Mouse (Mus musculus): ENCODE results near the gene Ski.

Gene Ski

GRCm38 (mm10) chr4:155173822-155174785 lies 48.3 kb downstream of the Ski start:
- no peak for DNase-seq

- peak; percentile 96 to 97 for DNase-seq
These were observed 49.2 kb downstream of the Ski start for GRCm38 (mm10) chr4:155172909-155173821.

- DNase-seq: no peak
These were observed 50.3 kb downstream of the Ski start for GRCm38 (mm10) chr4:155171961-155172533.

DNA sequence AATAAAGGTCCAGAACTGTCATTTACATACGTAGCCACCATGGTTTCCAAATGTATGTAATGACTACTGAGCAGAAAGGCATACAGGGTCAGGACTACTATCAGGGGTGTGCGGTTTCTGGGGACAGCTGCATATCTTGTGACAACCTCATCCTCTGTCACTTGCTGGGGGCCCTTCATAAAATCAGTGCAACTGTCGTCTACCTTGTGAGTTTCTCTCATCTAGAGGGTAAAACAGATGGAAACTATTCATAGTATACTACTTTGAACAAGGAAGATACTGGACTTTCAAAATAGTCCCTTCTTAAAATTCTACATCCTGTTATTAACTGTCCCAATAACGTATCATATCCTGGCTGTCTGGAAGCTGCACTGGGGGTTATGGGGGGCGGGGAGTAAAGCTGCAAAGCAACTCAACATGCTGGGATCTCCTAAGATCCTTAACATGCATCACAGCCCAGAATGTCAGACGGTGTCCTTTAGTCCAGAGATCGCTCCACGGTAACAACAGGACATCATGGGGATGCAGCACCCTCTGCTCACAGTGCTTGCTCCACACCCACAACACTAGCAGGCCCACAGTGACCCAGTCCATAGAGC lies 51.7 kb downstream of the Ski start:
- no peak for DNase-seq

GRCm38 (mm10) chr4:155168835-155169252 lies 53.5 kb downstream of the Ski start:
- no peak for DNase-seq

- DNase-seq: no peak
These were observed 56.5 kb downstream of the Ski start for GRCm38 (mm10) chr4:155165861-155166260.

GRCm38 (mm10) chr4:155164550-155164949 lies 57.8 kb downstream of the Ski start:
- DNase-seq: peak; percentile 87 to 91

DNA sequence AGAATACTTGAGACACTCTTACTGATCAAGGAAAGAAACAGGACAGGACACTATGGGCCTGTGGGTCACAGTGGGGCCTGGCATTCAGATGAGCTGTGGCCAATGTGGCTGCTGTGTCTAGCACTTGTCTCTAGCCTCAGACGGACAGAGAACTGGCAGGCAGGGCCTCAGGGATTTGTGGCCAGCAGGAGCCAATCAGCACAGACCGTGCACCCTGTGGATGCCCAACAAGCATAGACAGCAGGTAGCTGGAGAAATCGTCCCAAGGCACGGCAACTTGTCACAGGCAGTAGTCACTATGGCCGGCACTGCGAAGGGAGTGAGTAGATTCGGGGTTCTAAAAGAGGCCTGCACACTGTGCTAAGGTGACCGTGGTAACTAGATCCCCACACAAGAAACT lies 58.7 kb downstream of the Ski start:
- DNase-seq: no peak

DNA sequence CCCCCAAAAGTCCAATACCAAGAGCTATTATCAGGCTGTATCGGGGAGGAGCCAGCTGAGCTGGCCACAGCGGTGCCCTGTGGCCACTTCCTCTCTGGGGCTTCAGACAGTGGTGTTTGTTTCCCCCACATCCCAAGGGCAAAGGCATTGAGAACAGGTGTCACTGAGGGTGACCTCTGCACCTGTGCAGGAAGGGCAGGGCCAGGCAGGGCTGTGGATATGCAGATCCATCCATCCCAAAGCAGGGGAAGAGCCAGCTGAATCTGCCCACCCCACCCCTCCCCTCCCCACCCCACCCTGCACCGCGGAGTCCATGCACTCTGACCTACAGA lies 59.1 kb downstream of the Ski start:
- no peak for DNase-seq

DNA sequence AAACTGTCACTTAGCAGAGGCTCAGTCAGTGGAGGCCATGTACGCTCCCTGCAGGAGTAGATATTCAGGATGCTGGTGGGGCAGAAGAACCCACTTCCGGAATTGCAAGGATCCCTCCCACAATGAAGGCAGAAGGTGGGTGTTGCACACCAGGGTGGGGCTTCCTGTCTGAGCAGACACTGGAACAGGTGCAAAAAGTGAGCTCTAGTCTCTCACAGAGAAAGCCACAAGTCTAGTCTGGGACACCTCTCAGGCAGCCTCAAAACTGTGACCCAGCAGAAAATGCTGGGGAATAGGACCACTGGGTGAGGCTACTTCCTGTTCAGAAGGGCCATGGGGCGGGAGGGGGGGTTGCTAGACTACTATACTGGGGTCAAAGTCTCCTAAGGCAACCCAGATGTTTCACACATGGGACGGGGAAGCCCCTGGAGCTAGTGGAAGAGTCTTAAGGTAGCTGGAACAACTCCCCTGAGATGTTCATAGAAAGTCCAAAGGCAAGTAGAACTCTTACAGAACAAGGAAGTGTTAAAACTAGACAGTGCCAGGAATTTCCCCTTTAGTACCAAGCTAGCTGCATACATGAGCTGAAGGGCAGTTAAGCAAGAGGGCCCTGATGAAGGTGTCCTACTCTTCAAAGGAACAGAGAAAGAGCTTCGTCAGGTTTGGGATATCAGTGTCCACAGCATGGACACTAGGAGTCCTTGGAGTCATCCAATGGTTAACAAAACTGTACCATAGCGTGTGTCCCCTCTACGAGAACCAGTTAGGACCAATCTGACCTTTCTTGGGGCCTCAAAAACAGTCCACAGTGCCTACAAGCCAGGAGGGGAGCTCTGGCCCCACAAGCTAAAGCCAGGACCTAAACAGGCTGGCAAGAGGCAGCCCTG lies 59.7 kb downstream of the Ski start:
- DNase-seq: no peak

- DNase-seq: no peak
These were observed 63.9 kb downstream of the Ski start for GRCm38 (mm10) chr4:155158543-155158917.

DNA sequence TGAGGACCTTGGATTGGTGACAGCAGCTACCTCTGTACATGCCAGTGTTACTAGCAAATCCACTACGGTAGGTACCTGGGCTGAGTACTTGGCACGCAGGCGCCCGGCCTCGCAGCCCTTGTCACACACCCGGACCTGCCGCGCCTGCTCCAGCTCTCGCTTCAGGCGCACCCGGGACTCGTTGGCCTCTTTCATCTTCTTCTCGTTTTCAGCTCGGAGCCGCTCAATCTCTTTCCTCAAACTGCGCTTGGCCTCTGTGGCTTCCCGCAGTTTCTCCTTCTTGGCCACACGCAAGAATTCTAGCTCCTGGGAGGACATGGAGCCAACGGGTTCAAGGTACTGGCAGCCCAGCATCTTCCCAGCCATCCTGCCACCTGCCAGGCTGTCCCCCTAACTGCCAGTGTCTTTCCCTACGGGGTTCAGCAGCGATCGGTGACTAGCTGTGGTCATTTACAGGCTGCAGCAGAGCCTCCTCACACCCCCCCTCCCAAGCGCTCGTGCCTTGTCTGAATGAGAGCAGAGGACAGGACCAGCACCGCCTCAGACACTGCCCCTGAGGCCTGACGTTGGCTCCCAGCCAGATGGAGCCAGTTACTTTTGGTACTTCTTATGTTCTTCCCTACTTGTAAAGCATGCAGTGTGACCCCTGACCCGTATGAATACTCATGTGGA lies 64.4 kb downstream of the Ski start:
- DNase-seq: no peak

DNA sequence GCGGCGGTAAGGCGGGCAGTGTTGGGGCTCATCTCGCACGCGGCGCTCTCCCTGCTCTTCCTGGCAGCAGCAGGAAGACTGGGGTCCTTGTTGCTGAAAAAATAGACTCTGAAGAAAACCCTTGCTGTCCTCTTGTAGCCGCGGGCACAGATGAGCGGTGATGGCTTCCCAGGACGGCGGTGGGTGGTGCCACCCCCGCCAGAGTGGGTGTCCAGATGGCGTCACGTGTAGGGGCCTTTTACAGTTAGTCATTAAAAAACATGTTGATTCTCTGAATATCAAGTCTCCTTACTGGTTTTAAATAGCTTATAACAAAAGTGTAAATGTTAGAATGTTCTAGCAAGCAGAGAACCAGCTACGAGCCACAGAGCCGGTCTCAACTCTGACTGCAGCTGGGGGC lies 65.7 kb downstream of the Ski start:
- no peak for DNase-seq

DNA sequence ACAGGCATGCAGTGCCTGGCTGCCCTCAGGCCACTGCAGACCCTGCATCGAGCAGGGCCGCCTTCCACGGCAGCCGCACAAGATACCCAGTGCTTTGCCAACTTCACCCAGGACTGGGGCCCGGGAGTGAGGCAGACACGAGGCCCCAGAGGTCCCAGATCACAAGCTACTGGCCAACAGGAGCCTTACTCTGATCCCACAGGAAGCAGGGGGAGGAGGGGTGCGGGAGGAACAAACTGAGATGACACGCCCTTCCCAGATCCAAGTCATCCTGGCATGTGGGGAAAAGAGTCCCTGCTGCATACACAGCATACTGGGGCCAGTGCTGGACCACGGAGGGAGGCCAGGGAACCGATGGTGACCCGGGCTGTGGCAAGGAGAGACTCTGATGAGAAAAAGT lies 67.4 kb downstream of the Ski start:
- peak; percentile 65 to 68 for DNase-seq

- DNase-seq: no peak
These were observed 68.9 kb downstream of the Ski start for GRCm38 (mm10) chr4:155153389-155154072.

GRCm38 (mm10) chr4:155152476-155152875 lies 69.9 kb downstream of the Ski start:
- no peak for DNase-seq

GRCm38 (mm10) chr4:155151845-155152244 lies 70.5 kb downstream of the Ski start:
- DNase-seq: no peak

DNA sequence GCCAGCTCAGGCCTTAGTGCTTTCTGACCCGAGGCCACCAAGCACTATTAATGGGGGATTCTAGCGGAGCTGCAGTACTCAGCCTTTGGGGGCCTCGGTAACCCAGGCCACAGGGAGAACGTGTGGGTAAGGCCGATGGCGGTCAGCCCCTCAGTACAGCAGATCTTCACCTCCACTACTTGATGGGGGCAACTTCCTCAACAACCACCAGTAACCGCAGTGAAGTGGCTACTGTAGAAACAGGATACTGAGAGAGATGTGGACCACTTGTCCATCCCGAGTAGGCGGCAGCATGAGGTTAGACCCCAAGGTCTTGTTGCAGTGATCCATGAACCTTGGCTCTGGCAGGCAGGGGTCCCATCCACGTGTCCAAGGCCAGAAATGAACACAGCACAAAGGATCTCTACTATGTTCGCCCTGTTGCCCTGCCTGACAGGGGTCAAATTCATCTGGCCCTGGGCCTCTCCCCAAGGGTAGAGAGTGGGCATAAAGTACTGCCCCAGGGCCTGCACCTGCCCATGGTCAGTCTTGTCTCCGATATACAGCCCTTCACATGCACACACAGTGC lies 71.1 kb downstream of the Ski start:
- no peak for DNase-seq

DNA sequence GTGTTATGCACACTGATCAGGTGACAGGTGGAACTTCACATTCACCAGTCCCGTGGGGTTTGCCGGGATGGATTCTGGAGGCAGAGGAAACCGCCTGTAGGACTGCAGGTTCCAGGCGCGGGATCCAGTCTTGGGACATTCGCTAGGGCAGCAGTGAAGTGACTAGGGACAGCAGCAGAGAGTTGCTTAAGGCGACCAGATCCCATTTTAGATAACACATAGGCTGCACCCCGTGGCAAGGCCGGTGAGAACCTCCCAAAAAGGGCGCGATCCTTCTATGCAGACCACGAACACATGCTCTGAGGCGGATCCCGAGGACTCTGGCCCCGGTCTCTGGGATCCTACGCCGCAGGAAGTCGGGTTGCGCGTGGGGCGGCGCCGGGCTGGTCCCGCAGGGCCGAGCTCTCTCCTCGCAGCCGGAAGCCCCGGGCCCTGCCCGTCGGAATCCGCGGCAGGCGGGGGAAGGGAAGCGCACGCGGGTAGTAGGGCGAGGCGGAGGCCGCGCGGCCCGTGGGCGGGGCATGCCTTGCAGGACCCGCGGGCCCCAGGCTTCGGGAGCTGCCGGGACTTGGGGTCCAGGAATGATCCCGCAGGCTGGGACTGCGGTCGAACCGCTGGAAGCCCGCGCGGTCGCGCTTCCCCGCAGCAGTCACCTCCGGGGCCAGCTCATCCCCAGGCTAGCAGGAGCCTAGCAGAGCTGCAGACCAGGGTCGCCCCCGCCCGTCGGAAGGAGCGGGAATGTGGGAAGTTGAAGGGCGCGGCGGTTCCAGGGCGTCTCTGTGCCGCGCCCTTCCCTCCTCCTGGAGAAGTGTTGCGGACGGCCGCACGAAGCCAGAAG lies 71.9 kb downstream of the Ski start:
- DNase-seq: peak; percentile 93 to 95

GRCm38 (mm10) chr4:155149941-155150275 lies 72.5 kb downstream of the Ski start:
- DNase-seq: no peak

Measured in kidney, postnatal 36 days (tissue).